Mouse (Mus musculus) forebrain, embryonic 16.5 days (tissue): ENCODE results near the gene Fam84a. TPM values are rescaled to one million over a fixed set of nuclear protein-coding genes. Genes with fewer than 3 reads are reported as not detected.

Source experiments
- ATAC-seq: fragments of 200-750 bp; cut with Nextera tagmentation; 2 replicates; pipeline ENCODE4 v1.8.0; 2017; ENCODE audit warnings: mild to moderate bottlenecking, moderate library complexity
- H3K27ac ChIP-seq: fragments of 300-500 bp; sonication (generic); 2 replicates; pipeline ENCODE4 v1.5.1; 2014; ENCODE audit warnings: low read length, control low read depth
- H3K27me3 ChIP-seq: fragments of 300-500 bp; sonication (generic); replicated peaks from 2 replicates; pipeline ENCODE4 v1.6.1; 2014; ENCODE audit warnings: low read length; ENCODE audit not compliant: control insufficient read depth, insufficient read depth
- H3K36me3 ChIP-seq: fragments of 300-500 bp; sonication (generic); 2 replicates; pipeline ENCODE4 v1.6.1; 2014; ENCODE audit not compliant: control insufficient read depth, insufficient read depth
- H3K4me1 ChIP-seq: fragments of 300-500 bp; sonication (generic); replicated peaks from 2 replicates; pipeline ENCODE4 v1.6.1; 2014; ENCODE audit warnings: low read length; ENCODE audit not compliant: control insufficient read depth, insufficient read depth
- H3K4me2 ChIP-seq: fragments of 300-500 bp; sonication (generic); 2 replicates; pipeline ENCODE4 v1.6.1; 2014; ENCODE audit warnings: mild to moderate bottlenecking, low read length, control low read depth
- H3K4me3 ChIP-seq: fragments of 300-500 bp; sonication (generic); replicated peaks from 2 replicates; pipeline ENCODE4 v1.5.1; 2014; ENCODE audit warnings: mild to moderate bottlenecking, low read length, control low read depth
- H3K9ac ChIP-seq: fragments of 300-500 bp; sonication (generic); replicated peaks from 2 replicates; pipeline ENCODE4 v1.6.1; 2014; ENCODE audit warnings: low read depth, low read length, control low read depth
- H3K9me3 ChIP-seq: fragments of 300-500 bp; sonication (generic); 2 replicates; pipeline ENCODE4 v1.6.1; 2016; ENCODE audit warnings: low read length; ENCODE audit not compliant: control insufficient read depth
- WGBS: fragments of 180-500 bp; shearing (Covaris S2); extraction: QIAGEN DNeasy Blood & Tissue Kit; methylation state at CpG from one replicate; pipeline ENCODE4 v1.1.7; 2014; 5-methylcytosine and 5-hydroxymethylcytosine counted together
- polyA plus RNA-seq: library from polyadenylated mRNA; unstranded; fragments of >200 nt; fragmentation: Nextera tagmentation; extraction: Ambion mirVana; gene quantifications from 2 replicates; pipeline ENCODE4 v1.2.1, GENCODE M21; 2015

Fam84a gene
- 88.9 and 105 TPM in 2 replicates for polyA plus RNA-seq

- Histone ChIP-seq H3K9me3 (no peaks in the 10 kb centered on the region), H3K4me3 (peak within 1 kb of the TSS; percentile 75), H3K4me1 (peaks cover 33% of the 10 kb centered on the region), H3K9ac (peak within 1 kb of the TSS; percentile 72), H3K36me3 (no peaks in the 10 kb centered on the region), H3K27ac (peak within 1 kb of the TSS; percentile 76), H3K4me2 (peak within 1 kb of the TSS; percentile 88), H3K27me3 (no peaks in the 10 kb centered on the region)
- WGBS = under 1% methylated on average over 31 of the region's 31 CpGs
- peak; percentile 98 for ATAC-seq
These were observed at the start of gene Fam84a for GRCm38 (mm10) chr12:14151921-14152320. TSS of gene Fam84a (minus strand) at chr12:14152054.

GRCm38 (mm10) chr12:14195479-14195878, 43.6 kb upstream of the Fam84a start:
- Histone ChIP-seq H3K27me3 (no peaks in the 10 kb centered on the region), H3K9me3 (no peaks in the 10 kb centered on the region), H3K27ac (no peak overlapping the region), H3K9ac (no peak overlapping the region), H3K4me1 (no peaks in the 10 kb centered on the region), H3K36me3 (no peaks in the 10 kb centered on the region), H3K4me3 (no peak overlapping the region), H3K4me2 (no peak overlapping the region)
- no peak for ATAC-seq
- 69% methylated on average over 3 of the region's 3 CpGs for WGBS

GRCm38 (mm10) chr12:14186689-14187195, 34.9 kb upstream of the Fam84a start:
- no peaks in the 10 kb centered on the region for H3K27me3 ChIP-seq
- WGBS = 93% methylated on average over 3 of the region's 3 CpGs
- H3K4me3 ChIP-seq = no peak overlapping the region
- no peak overlapping the region for H3K27ac ChIP-seq
- H3K4me2 ChIP-seq = no peak overlapping the region
- no peaks in the 10 kb centered on the region for H3K36me3 ChIP-seq
- no peaks in the 10 kb centered on the region for H3K4me1 ChIP-seq
- H3K9ac ChIP-seq = no peak overlapping the region
- H3K9me3 ChIP-seq = no peaks in the 10 kb centered on the region
- ATAC-seq = no peak

- no peaks in the 10 kb centered on the region for H3K27me3 ChIP-seq
- no peaks in the 10 kb centered on the region for H3K36me3 ChIP-seq
- no peak overlapping the region for H3K27ac ChIP-seq
- no peak for ATAC-seq
- no peaks in the 10 kb centered on the region for H3K9me3 ChIP-seq
- WGBS = 59% methylated on average over 2 of the region's 2 CpGs
- H3K4me3 ChIP-seq = no peak overlapping the region
- no peaks in the 10 kb centered on the region for H3K4me1 ChIP-seq
- no peak overlapping the region for H3K9ac ChIP-seq
- H3K4me2 ChIP-seq = no peak overlapping the region
These were observed 13.9 kb upstream of the Fam84a start for GRCm38 (mm10) chr12:14165713-14166112.

- H3K4me1 ChIP-seq = no peaks in the 10 kb centered on the region
- no peak overlapping the region for H3K4me3 ChIP-seq
- H3K4me2 ChIP-seq = no peak overlapping the region
- no peak for ATAC-seq
- no peak overlapping the region for H3K27ac ChIP-seq
- H3K27me3 ChIP-seq = no peaks in the 10 kb centered on the region
- no peak overlapping the region for H3K9ac ChIP-seq
- WGBS = 97% methylated on average over 1 of the region's 1 CpGs
- H3K9me3 ChIP-seq = no peaks in the 10 kb centered on the region
- no peaks in the 10 kb centered on the region for H3K36me3 ChIP-seq
These were observed 13.1 kb upstream of the Fam84a start for GRCm38 (mm10) chr12:14164936-14165335.

- Histone ChIP-seq H3K27ac (0 out of 2 replicates have a peak overlapping the region, but pooled peaks have one; percentile 0), H3K9ac (peak overlapping the region; percentile 72)
- under 1% methylated on average over 14 of the region's 14 CpGs for WGBS
These were observed 572 bp upstream of the Fam84a start for GRCm38 (mm10) chr12:14152426-14152825.

GRCm38 (mm10) chr12:14150936-14151631, 770 bp downstream of the Fam84a start:
- peak overlapping the region; percentile 76 for H3K27ac ChIP-seq
- 2% methylated on average over 19 of the region's 19 CpGs for WGBS

More at GRCm38 (mm10) chr12:14152426-14152825, 572 bp upstream of the Fam84a start:
- Histone ChIP-seq H3K4me2 (peak overlapping the region; percentile 88), H3K27me3 (no peaks in the 10 kb centered on the region), H3K4me1 (peaks cover 32% of the 10 kb centered on the region), H3K36me3 (no peaks in the 10 kb centered on the region), H3K4me3 (peak overlapping the region; percentile 75), H3K9me3 (no peaks in the 10 kb centered on the region)
- peak; percentile 13 for ATAC-seq

GRCm38 (mm10) chr12:14150568-14150909, 1.3 kb downstream of the Fam84a start:
- Histone ChIP-seq H3K4me1 (peaks cover 36% of the 10 kb centered on the region), H3K9me3 (no peaks in the 10 kb centered on the region), H3K36me3 (no peaks in the 10 kb centered on the region), H3K27me3 (no peaks in the 10 kb centered on the region), H3K27ac (peak overlapping the region; percentile 76; the same call in 1 of the 2 replicates), H3K4me3 (peak overlapping the region; percentile 75), H3K9ac (peak overlapping the region; percentile 72), H3K4me2 (peak overlapping the region; percentile 88)
- WGBS = 1% methylated on average over 20 of the region's 20 CpGs
- no peak for ATAC-seq

More at GRCm38 (mm10) chr12:14150936-14151631, 770 bp downstream of the Fam84a start:
- Histone ChIP-seq H3K9ac (peak overlapping the region; percentile 72), H3K4me1 (peaks cover 36% of the 10 kb centered on the region), H3K4me2 (peak overlapping the region; percentile 88), H3K4me3 (peak overlapping the region; percentile 75), H3K36me3 (no peaks in the 10 kb centered on the region), H3K9me3 (no peaks in the 10 kb centered on the region), H3K27me3 (no peaks in the 10 kb centered on the region)
- peak; percentile 21 for ATAC-seq

GRCm38 (mm10) chr12:14149843-14150567, 1.8 kb downstream of the Fam84a start:
- Histone ChIP-seq H3K9me3 (no peaks in the 10 kb centered on the region), H3K27me3 (no peaks in the 10 kb centered on the region), H3K4me1 (peaks cover 36% of the 10 kb centered on the region), H3K9ac (peak overlapping the region; percentile 72), H3K36me3 (no peaks in the 10 kb centered on the region), H3K27ac (peak overlapping the region; percentile 44), H3K4me3 (peak overlapping the region; percentile 75), H3K4me2 (peak overlapping the region; percentile 88)
- WGBS = under 1% methylated on average over 59 of the region's 59 CpGs
- peak; percentile 14 for ATAC-seq
